Mouse (Mus musculus) forebrain, embryonic 15.5 days (tissue): ENCODE results near the gene Sirt7. TPM values are rescaled to one million over a fixed set of nuclear protein-coding genes. Genes with fewer than 3 reads are reported as not detected.

Experiments
- ATAC-seq: fragments of 200-750 bp; cut with Nextera tagmentation; replicated peaks from 2 replicates; pipeline ENCODE4 v1.8.0; 2017; ENCODE audit warnings: mild to moderate bottlenecking, moderate TSS enrichment, moderate library complexity
- H3K27ac ChIP-seq: fragments of 300-500 bp; sonication (generic); replicated peaks from 2 replicates; pipeline ENCODE4 v1.5.1; 2015; ENCODE audit warnings: mild to moderate bottlenecking, inconsistent platforms
- H3K27me3 ChIP-seq: fragments of 300-500 bp; sonication (generic); 2 replicates; pipeline ENCODE4 v1.6.1; 2015; ENCODE audit warnings: inconsistent platforms
- H3K36me3 ChIP-seq: fragments of 300-500 bp; sonication (generic); 2 replicates; pipeline ENCODE4 v1.6.1; 2015; ENCODE audit warnings: mild to moderate bottlenecking, inconsistent platforms
- H3K4me1 ChIP-seq: fragments of 300-500 bp; sonication (generic); 2 replicates; pipeline ENCODE4 v1.6.1; 2015; ENCODE audit warnings: inconsistent platforms
- H3K4me2 ChIP-seq: fragments of 300-500 bp; sonication (generic); replicated peaks from 2 replicates; pipeline ENCODE4 v1.6.1; 2015; ENCODE audit warnings: mild to moderate bottlenecking, inconsistent platforms
- H3K4me3 ChIP-seq: fragments of 300-500 bp; sonication (generic); 2 replicates; pipeline ENCODE4 v1.5.1; 2015; ENCODE audit warnings: mild to moderate bottlenecking, inconsistent platforms
- H3K9ac ChIP-seq: fragments of 300-500 bp; sonication (generic); replicated peaks from 2 replicates; pipeline ENCODE4 v1.6.1; 2015; ENCODE audit warnings: mild to moderate bottlenecking, inconsistent platforms
- H3K9me3 ChIP-seq: fragments of 300-500 bp; sonication (generic); 2 replicates; pipeline ENCODE4 v1.6.1; 2016; ENCODE audit warnings: inconsistent platforms
- WGBS: fragments of 180-500 bp; shearing (Covaris S2); methylation state at CpG from one replicate; pipeline ENCODE4 v1.1.7; 2015; ENCODE audit warnings: mixed read lengths; 5-methylcytosine and 5-hydroxymethylcytosine counted together
- polyA plus RNA-seq: library from polyadenylated mRNA; unstranded; fragments of >200 nt; fragmentation: Nextera tagmentation; extraction: Ambion mirVana; gene quantifications from 2 replicates; pipeline ENCODE4 v1.2.1, GENCODE M21; 2015

Gene Sirt7
- polyA plus RNA-seq, 1 experiment from 2014 or later = 51.4 TPM

DNA sequence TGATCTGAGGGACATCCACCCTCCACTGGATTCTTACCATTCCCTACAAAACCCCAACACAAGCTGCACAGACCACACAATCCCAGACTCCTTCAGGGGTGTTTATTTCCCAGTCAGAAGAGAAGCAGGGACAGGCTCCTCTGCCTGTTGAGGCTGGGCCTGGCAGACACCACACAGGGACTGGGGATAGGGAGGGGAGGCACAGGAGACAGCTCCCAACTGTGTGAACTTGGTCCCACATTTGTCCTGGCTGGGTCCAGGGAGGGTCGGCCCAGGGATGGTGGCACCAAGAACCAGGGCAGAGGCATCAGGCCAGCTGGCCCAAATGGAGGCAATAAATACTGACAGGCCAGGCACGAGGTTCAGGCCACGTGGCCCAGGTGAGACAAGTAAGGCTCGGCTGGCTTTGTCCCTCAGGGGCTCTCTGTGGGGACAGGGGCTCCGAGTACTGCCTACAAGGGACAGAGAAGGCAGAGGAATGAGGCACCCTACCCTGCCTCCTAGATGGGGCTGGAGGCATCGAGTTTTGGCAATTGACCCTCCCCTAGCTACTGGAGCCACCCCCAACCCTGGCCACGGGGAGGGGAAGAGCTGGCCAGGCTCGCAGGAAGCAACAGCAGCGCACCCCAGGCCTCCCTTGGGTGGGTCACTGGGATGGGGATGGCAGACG lies 46.9 kb downstream of the Sirt7 start:
- H3K4me2 ChIP-seq = no peak overlapping the region
- H3K9ac ChIP-seq = no peak overlapping the region
- H3K27me3 ChIP-seq = no peaks in the 10 kb centered on the region
- peaks cover 25% of the 10 kb centered on the region for H3K36me3 ChIP-seq
- 93% methylated on average over 10 of the region's 10 CpGs for WGBS
- no peaks in the 10 kb centered on the region for H3K9me3 ChIP-seq
- H3K27ac ChIP-seq = no peak overlapping the region
- no peak for ATAC-seq
- H3K4me3 ChIP-seq = no peak overlapping the region
- peaks cover 42% of the 10 kb centered on the region for H3K4me1 ChIP-seq

DNA sequence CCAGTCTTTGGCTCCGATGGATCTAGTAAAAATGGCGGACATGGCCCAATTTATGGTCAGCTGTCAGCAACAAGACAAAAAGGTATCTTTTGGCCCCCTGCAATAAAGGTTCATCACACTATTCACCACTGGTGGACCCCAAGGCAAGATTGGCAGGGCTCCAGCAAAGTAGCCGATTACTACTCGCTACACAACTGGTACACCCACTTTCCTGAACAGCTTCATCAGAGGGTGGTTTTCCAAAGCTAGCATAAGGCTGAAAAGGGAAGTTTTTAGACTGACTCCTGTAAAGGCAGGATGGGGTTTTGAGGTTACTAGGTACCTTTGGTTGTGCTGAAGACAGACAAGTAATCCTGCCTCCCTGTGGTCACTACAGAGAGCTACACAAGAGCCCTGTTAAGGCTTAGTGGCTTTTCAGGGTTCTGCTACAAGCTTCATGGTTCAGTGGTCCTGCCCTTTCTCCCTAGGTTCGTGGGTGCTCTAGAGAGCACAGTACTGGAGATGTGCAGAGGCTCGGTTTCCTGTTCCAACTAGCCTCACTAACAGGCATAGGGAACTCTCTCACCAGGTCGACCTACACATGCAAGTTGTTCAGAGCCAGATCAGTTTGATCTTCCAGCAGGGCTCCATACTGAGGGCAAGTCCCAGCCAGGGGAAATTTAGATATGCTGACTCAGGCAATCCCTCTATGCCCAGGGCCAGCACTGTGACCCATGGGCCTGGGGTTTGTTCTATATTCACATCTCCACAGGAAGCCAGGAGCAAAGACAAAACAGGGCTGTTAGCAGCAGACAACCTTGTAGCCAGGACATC lies 47.6 kb downstream of the Sirt7 start:
- peaks cover 40% of the 10 kb centered on the region for H3K4me1 ChIP-seq
- H3K27ac ChIP-seq = no peak overlapping the region
- WGBS = 82% methylated on average over 7 of the region's 7 CpGs
- no peak for ATAC-seq
- H3K4me2 ChIP-seq = no peak overlapping the region
- no peaks in the 10 kb centered on the region for H3K27me3 ChIP-seq
- H3K4me3 ChIP-seq = no peak overlapping the region
- peaks cover 25% of the 10 kb centered on the region for H3K36me3 ChIP-seq
- H3K9me3 ChIP-seq = no peaks in the 10 kb centered on the region
- H3K9ac ChIP-seq = no peak overlapping the region

DNA sequence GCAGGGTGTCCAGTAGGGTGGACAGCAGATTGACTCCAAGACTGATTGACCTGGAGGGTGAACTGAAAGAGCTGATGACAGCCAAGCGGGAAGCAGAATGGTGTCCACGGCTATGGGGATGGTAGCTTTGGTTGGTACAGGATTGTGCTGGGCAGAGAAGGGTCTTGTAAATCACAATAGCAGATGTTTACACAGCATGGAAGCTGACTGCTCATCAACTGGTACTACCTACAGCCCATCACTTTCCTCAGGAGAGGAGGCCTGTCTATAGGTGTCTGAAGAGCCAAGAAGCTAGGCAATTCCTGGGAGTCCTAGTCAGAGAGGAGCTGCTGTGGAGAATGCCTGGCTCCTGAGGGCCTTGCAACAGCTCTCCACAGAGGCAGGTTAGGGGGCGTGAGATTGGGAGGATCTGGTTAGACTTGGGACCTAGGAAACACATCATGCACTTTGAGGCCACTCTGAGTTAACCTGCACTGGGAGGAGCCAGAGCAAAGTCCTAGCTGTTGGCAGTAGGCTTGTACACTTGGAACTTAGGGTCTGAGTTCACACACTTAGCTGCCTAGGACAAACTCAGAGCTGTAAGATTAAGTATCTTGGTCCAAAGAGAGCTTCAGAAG lies 48.6 kb downstream of the Sirt7 start:
- WGBS = 93% methylated on average over 3 of the region's 3 CpGs
- H3K27me3 ChIP-seq = no peaks in the 10 kb centered on the region
- peaks cover 38% of the 10 kb centered on the region for H3K4me1 ChIP-seq
- H3K36me3 ChIP-seq = peaks cover 25% of the 10 kb centered on the region
- H3K27ac ChIP-seq = no peak overlapping the region
- no peak overlapping the region for H3K4me3 ChIP-seq
- no peak overlapping the region for H3K9ac ChIP-seq
- no peak overlapping the region for H3K4me2 ChIP-seq
- no peak for ATAC-seq
- no peaks in the 10 kb centered on the region for H3K9me3 ChIP-seq

DNA sequence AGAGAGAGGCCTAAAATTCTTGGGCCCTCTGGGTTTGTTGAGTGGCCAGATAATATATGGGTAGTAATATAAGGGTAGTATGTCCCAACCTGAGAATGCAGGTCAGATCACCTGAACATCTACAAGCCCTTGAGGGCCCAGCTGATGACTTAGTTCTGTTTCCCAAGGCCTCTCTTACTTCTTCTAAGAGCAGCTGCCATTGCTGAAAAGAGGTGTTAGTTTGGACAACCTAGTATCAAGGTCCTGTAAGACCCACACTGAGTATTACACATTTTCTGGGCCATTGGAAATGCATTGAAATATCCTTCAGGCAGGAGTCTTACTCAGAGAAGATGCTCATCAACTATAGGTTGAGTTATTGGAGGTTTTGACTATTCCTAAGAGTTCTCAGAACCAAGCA lies 49.1 kb downstream of the Sirt7 start:
- Histone ChIP-seq H3K9ac (no peak overlapping the region), H3K4me2 (no peak overlapping the region), H3K9me3 (no peaks in the 10 kb centered on the region), H3K27me3 (no peaks in the 10 kb centered on the region), H3K4me1 (peaks cover 43% of the 10 kb centered on the region), H3K27ac (no peak overlapping the region), H3K36me3 (peaks cover 29% of the 10 kb centered on the region), H3K4me3 (no peak overlapping the region)
- ATAC-seq = no peak

DNA sequence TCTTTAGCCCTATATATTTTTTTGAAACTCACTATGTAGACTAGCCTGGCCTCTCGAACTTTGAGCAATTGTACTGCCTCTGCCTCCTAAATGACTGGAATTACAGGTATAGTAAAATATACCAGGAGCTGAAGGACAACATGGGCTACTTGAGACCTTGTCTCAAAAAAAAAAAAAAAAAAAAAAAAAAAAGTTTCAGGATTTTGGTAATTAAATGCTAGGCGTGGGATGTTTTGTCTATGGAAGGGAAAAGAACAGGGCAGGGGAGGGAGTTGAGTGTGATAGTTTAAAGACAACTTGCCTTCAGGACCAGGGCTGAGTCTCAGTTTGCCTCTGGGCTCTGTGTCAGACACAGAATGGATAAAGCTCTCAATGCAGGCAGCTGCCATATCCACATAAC lies 50.0 kb downstream of the Sirt7 start:
- H3K9ac ChIP-seq = no peak overlapping the region
- ATAC-seq = no peak

DNA sequence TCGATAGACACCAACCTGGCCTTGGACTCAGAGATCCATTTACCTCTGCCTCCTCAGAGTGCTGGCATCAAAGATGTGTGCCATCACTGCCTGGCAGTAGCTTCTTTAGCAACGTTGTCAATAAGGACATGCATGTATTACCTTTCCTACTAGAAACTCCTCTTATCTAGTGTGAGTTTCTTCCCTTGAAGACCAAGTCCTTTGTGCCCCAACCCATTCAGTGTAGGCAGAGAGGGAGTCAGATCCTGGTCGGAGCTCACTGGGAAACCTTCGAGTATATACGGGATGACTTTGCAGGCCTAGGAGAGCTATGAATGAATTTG lies 50.8 kb downstream of the Sirt7 start:
- Histone ChIP-seq H3K9me3 (no peaks in the 10 kb centered on the region), H3K36me3 (peaks cover 39% of the 10 kb centered on the region), H3K9ac (peak overlapping the region; percentile 82), H3K4me1 (peaks cover 33% of the 10 kb centered on the region), H3K27ac (no peak overlapping the region), H3K27me3 (no peaks in the 10 kb centered on the region), H3K4me2 (peak overlapping the region; percentile 79), H3K4me3 (peak overlapping the region; percentile 69)
- no peak for ATAC-seq
- 41% methylated on average over 5 of the region's 5 CpGs for WGBS

More for the DNA sequence above, 50.0 kb downstream of the Sirt7 start:
- no peak overlapping the region for H3K27ac ChIP-seq
- peaks cover 38% of the 10 kb centered on the region for H3K36me3 ChIP-seq
- no peaks in the 10 kb centered on the region for H3K27me3 ChIP-seq
- WGBS = 78% methylated on average over 2 of the region's 2 CpGs
- no peak overlapping the region for H3K4me3 ChIP-seq
- peaks cover 41% of the 10 kb centered on the region for H3K4me1 ChIP-seq
- H3K9me3 ChIP-seq = no peaks in the 10 kb centered on the region
- no peak overlapping the region for H3K4me2 ChIP-seq

DNA sequence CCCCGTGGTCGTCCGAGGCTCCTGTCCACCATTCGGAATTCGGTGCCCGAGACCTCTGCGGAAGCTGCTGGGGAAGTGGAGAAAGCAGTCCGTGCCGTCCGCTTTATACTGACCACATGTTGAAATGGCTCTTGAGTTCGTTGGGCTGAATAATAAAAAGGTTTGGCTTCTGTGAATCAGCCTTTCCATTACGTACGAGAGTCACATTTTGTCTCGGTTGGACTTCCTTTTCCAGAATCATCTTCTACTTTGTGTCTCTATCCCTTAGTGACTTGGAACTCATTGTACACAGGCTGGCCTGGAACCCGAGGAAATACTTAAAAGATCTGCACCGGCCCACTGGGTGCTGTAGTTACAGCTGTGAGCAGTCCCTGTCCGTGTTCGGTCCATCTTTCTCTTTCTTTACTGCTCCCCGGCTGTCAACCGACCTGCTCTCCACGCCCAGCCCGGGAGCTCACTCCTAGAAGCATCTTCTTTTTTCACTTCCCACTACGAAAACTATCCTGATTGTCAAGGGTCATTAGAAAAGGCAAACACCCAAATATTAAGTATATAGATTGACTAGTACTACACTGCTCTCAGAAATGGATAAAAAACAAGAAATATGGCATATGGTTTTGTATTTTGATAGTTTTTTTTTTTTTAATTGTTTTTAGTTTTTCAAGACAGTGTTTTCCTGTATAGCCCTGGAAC lies 51.3 kb downstream of the Sirt7 start:
- Histone ChIP-seq H3K9me3 (no peaks in the 10 kb centered on the region), H3K9ac (peak overlapping the region; percentile 82), H3K4me1 (peaks cover 28% of the 10 kb centered on the region), H3K4me2 (peak overlapping the region; percentile 79), H3K36me3 (peaks cover 35% of the 10 kb centered on the region), H3K27me3 (no peaks in the 10 kb centered on the region), H3K27ac (peak overlapping the region; percentile 90), H3K4me3 (peak overlapping the region; percentile 69)
- under 1% methylated on average over 23 of the region's 23 CpGs for WGBS
- no peak for ATAC-seq

DNA sequence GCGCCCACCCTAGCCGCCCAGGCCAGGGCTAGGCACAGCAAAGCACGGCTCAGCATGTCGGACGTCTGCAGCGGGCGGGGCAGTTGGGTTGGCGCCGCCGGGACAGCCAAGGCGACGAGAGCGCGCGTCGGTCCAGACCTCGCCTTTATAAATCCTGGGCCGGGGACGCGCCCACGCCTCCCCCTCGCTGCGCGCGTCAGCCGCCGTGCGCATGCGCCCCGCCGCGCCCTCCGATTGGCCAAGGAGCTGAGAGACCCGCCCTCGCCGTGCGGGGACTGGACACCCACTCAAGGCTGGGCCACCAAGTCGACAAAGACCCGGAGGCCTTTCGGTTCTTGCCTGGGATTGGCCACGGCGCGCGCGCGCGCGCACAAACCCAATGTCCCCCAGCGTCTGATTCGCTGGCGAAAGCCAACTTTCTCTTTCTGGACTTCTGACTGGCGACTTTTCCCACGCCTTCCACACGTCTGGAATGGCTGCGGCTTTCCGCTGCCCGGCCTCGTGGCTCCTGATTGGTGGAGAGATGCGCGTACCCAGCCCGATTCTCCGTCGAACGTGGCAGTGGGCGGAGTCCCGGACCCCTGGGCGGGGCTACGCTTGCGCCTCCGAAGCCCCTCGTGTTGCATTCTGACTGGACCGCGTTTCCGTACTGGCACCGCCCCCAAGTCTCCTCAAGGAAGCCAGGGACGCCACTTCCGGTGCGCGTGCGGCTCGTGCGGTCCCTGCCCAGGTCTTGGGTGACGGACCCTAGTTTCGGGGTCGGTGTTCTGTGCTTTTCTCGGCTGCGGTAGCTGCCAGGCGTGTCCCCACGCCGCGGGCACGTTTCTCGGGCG lies 52.1 kb downstream of the Sirt7 start, which contains the start of gene P4hb:
Gene P4hb, minus strand, starts transcription at position 502 of the 833 bp plus-strand sequence.
- Histone ChIP-seq H3K4me2 (peak within 1 kb of the TSS; percentile 85), H3K9ac (peak within 1 kb of the TSS; percentile 82), H3K9me3 (no peaks in the 10 kb centered on the region), H3K4me1 (peaks cover 28% of the 10 kb centered on the region), H3K27me3 (no peaks in the 10 kb centered on the region), H3K4me3 (peak within 1 kb of the TSS; percentile 69), H3K27ac (peak within 1 kb of the TSS; percentile 90), H3K36me3 (peaks cover 35% of the 10 kb centered on the region)
- peak; percentile 97 for ATAC-seq
- WGBS = under 1% methylated on average over 93 of the region's 94 CpGs

DNA sequence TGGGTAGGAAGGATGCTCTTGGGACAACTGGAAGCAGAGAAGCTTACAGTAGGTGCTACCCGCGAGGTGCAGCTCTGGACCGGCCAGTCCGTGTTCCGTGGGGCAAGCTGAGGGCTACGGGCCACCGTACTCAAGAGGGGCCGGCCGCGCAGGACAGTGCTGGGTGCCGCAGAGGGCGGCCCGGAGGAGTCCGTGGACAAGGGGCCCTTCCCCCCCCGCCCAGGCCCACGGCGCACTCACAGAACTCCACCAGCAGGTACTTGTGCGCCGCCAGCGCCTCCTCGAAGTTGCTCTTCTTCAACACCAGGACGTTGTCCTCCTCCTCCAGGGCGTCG lies 52.7 kb downstream of the Sirt7 start:
- H3K4me3 ChIP-seq = peak overlapping the region; percentile 69
- H3K9me3 ChIP-seq = no peaks in the 10 kb centered on the region
- peaks cover 35% of the 10 kb centered on the region for H3K36me3 ChIP-seq
- no peaks in the 10 kb centered on the region for H3K27me3 ChIP-seq
- peaks cover 28% of the 10 kb centered on the region for H3K4me1 ChIP-seq
- ATAC-seq = no peak; the same call in 1 of the 2 replicates
- peak overlapping the region; percentile 85 for H3K4me2 ChIP-seq
- under 1% methylated on average over 22 of the region's 24 CpGs for WGBS
- H3K9ac ChIP-seq = peak overlapping the region; percentile 82
- peak overlapping the region; percentile 90 for H3K27ac ChIP-seq

DNA sequence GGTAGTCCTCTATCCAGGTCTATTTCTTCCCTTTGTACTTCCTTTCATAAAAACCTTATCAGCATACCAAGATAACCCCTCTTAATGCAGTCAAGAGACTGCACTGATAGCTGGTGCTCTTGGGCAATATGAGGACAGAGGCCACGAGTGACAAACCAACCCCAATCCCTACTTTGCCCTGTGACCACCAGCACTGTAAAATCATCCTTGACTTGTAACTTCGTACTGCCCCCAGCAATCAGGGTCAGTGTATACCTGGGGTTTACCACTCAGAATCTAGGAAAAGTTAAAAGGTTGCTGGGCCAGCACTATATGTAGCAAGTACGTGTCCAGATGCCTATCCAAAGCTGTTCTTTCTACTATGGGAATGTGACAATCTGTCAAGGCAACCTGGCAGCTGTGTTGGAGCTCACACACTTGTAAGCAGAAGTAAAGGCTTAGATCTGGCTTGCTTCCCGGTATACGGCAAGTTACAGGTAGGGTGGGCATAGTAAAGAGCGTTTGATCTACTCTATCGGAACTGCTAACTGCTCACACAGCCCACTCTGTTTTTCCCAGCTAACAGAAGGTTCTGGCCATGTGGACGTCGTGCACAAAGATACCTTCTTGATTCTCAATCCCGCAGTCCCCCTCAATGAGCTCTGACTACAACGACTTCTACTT lies 53.2 kb downstream of the Sirt7 start:
- WGBS = 16% methylated on average over 11 of the region's 11 CpGs
- no peak for ATAC-seq
- Histone ChIP-seq H3K27me3 (no peaks in the 10 kb centered on the region), H3K4me2 (peak overlapping the region; percentile 85), H3K9ac (peak overlapping the region; percentile 82), H3K4me1 (peaks cover 28% of the 10 kb centered on the region), H3K4me3 (peak overlapping the region; percentile 69), H3K27ac (peak overlapping the region; percentile 90), H3K9me3 (no peaks in the 10 kb centered on the region), H3K36me3 (peaks cover 38% of the 10 kb centered on the region)

DNA sequence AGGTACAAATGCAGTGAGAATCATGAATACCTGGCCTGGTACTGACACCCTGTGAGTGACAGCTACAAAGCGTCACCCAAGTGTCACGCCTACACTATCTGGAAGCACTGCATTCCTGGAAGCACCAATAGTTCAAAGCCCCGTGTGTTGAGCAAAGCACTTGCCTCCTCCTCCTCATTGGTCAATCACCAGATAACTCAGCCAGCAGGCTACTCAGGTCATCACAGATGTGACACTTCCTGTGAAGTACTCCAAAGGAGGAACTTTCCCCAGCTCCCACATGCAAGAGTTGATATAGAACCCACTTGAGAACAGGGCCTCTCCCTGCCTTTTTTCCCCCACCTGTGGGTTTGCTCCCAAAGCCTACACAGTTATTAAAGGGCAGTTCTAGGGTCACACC lies 53.9 kb downstream of the Sirt7 start:
- H3K27me3 ChIP-seq = no peaks in the 10 kb centered on the region
- peak overlapping the region; percentile 69; the same call in 1 of the 2 replicates for H3K4me3 ChIP-seq
- H3K9ac ChIP-seq = no peak overlapping the region; the same call in 1 of the 2 replicates
- no peak for ATAC-seq
- WGBS = 95% methylated on average over 3 of the region's 3 CpGs
- peak overlapping the region; percentile 85; the same call in 1 of the 2 replicates for H3K4me2 ChIP-seq
- H3K36me3 ChIP-seq = peaks cover 45% of the 10 kb centered on the region
- no peak overlapping the region for H3K27ac ChIP-seq
- peaks cover 28% of the 10 kb centered on the region for H3K4me1 ChIP-seq
- H3K9me3 ChIP-seq = no peaks in the 10 kb centered on the region
